Mouse (Mus musculus): ENCODE measurements at regions not wholly inside any gene's neighbourhood (a gene's known extent, or its start where the extent isn't known, plus 50 kb on each side); places are given as distances from the start of the nearest gene placed in this dataset.
A peak's percentile ranks its signal among the peaks of the same experiment; 100 is the strongest.

DNA sequence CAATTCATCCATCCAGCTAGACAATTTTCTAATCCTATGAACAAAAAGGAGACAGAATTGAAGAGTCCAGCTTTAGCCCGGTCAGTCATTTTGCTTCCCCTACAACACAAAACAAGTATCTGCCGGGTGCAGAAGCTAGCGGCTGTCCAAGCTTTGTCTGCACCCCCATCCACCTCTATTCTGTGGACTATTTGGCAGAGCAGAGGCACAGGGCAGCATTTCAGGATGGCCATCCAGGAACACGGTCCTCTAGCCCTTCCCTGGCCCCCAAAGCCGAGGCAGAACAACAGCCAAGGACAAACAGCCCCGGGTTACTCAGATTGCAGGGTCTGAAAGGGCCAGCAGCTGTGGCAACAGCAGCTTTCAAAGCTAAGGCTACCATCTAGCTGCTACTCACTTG, 358.6 kb downstream of the Sec23a start:
- peaks cover 9% of the 10 kb centered on the region for H3K4me1 ChIP-seq (ENCODE audit: control insufficient read depth, insufficient read depth, low read depth, low read length)
- no peak overlapping the region for H3K9ac ChIP-seq (ENCODE audit: low read depth, low read length)
- no peak overlapping the region for H3K4me3 ChIP-seq (ENCODE audit: low read length)
- peak overlapping the region; percentile 56; the same call in 1 of the 2 replicates for H3K27ac ChIP-seq (ENCODE audit: low read depth, low read length)
- H3K4me2 ChIP-seq (ENCODE audit: low read length) = no peak overlapping the region
- H3K9me3 ChIP-seq (ENCODE audit: control insufficient read depth, low read length) = no peaks in the 10 kb centered on the region
- peak; percentile 67 for ATAC-seq
- H3K36me3 ChIP-seq (ENCODE audit: control insufficient read depth, insufficient read depth, low read length) = no peaks in the 10 kb centered on the region
- H3K27me3 ChIP-seq (replicated peaks; ENCODE audit: control insufficient read depth, insufficient read depth, low read length) = no peaks in the 10 kb centered on the region
- 53% methylated on average over 6 of the region's 6 CpGs for WGBS

DNA sequence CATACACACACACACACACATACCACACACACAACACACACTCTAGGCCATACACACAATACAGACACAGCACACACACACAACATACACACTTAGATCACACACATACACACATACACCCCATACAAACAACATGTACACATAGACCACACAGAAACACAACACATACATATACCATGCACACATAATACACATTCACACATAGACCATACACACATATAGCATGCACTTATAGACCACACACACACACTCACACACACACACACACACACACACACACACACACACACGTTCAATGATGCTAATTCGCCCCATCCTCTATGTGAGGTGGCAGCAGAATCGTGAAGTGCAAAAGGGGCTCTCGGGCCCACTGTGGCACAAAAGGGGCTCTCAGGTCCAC, 359.1 kb downstream of the Sec23a start:
- H3K4me3 ChIP-seq (ENCODE audit: low read length) = no peak overlapping the region
- no peak for ATAC-seq
- H3K4me2 ChIP-seq (ENCODE audit: low read length) = no peak overlapping the region
- no peak overlapping the region for H3K27ac ChIP-seq (ENCODE audit: low read depth, low read length)
- H3K4me1 ChIP-seq (ENCODE audit: control insufficient read depth, insufficient read depth, low read depth, low read length) = peaks cover 9% of the 10 kb centered on the region
- H3K36me3 ChIP-seq (ENCODE audit: control insufficient read depth, insufficient read depth, low read length) = no peaks in the 10 kb centered on the region
- H3K9ac ChIP-seq (ENCODE audit: low read depth, low read length) = no peak overlapping the region
- 73% methylated on average over 4 of the region's 4 CpGs for WGBS
- no peaks in the 10 kb centered on the region for H3K9me3 ChIP-seq (ENCODE audit: control insufficient read depth, low read length)
- no peaks in the 10 kb centered on the region for H3K27me3 ChIP-seq (replicated peaks; ENCODE audit: control insufficient read depth, insufficient read depth, low read length)

DNA sequence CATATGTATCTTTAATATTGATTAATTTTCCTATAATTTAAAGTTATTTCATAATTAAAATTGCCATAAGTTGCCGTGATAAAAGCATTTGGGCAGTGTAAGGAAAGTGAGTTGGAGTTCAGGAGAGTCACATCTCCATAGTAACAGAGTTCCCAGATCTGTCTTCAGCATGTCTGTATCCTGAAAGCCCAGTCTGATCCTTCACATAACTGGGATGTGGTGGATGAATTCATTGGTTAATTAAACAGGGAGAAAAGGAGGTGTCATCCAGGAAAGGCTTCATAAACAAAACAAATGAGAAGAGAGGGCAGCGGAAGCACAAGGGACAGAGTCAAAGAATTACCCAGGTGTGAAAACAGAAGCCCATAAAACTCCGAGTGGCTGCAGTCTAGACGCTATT, 363.5 kb downstream of the Sec23a start:
- Histone ChIP-seq H3K4me1 (ENCODE audit: control insufficient read depth, insufficient read depth, low read depth, low read length) (peaks cover 2% of the 10 kb centered on the region), H3K4me3 (ENCODE audit: low read length) (no peak overlapping the region), H3K27ac (ENCODE audit: low read depth, low read length) (no peak overlapping the region), H3K4me2 (ENCODE audit: low read length) (no peak overlapping the region), H3K27me3 (replicated peaks; ENCODE audit: control insufficient read depth, insufficient read depth, low read length) (no peaks in the 10 kb centered on the region), H3K36me3 (ENCODE audit: control insufficient read depth, insufficient read depth, low read length) (no peaks in the 10 kb centered on the region), H3K9ac (ENCODE audit: low read depth, low read length) (no peak overlapping the region), H3K9me3 (ENCODE audit: control insufficient read depth, low read length) (no peaks in the 10 kb centered on the region)
- 28% methylated on average over 4 of the region's 4 CpGs for WGBS
- no peak for ATAC-seq

DNA sequence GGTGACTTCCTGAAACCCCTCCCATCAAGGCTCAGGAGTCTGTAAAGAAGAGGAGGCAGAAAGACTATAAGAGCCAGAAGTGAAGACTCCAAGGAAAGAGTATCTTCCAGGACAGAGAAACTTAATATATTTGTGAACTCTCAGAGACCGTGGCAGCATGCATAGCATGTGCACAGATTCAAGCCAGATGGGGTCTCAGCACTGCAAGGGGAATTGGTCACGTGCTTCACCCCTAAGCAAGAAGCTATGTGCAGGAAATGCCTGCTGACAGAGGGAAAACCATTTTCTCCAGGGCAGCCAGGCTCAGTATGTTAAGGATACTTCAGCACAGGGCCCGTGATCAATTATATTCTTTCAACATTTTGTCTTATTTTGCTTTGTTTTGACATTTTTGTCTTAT, 368.0 kb downstream of the Sec23a start:
- Histone ChIP-seq H3K36me3 (ENCODE audit: control insufficient read depth, insufficient read depth, low read length) (no peaks in the 10 kb centered on the region), H3K27me3 (replicated peaks; ENCODE audit: control insufficient read depth, insufficient read depth, low read length) (no peaks in the 10 kb centered on the region), H3K9ac (ENCODE audit: low read depth, low read length) (no peak overlapping the region), H3K27ac (ENCODE audit: low read depth, low read length) (no peak overlapping the region), H3K9me3 (ENCODE audit: control insufficient read depth, low read length) (no peaks in the 10 kb centered on the region), H3K4me3 (ENCODE audit: low read length) (no peak overlapping the region), H3K4me2 (ENCODE audit: low read length) (no peak overlapping the region), H3K4me1 (ENCODE audit: control insufficient read depth, insufficient read depth, low read depth, low read length) (no peaks in the 10 kb centered on the region)
- ATAC-seq = no peak
- WGBS = 67% methylated on average over 3 of the region's 3 CpGs

DNA sequence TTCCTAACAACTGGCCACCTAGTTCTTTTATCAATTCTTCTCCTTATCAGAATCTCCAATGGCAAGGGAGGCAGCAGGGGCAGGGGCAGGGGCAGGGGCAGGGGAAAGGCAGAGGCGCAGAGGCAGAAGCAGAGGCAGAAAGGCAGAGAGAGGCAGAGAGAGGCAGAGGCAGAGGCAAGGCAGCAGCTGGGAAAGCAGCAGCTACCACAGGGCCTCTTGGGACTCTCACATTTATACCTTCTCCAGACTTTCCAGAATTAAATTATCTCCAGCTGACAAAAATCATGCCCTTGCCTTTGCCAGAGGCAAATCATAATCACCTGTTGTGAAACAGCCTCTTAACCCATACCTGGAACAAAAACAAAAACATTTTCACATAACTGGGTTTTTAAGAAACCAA, 370.4 kb upstream of the Clec14a start:
- no peaks in the 10 kb centered on the region for H3K9me3 ChIP-seq (ENCODE audit: control insufficient read depth, low read length)
- H3K27ac ChIP-seq (ENCODE audit: low read depth, low read length) = no peak overlapping the region
- no peak overlapping the region for H3K4me2 ChIP-seq (ENCODE audit: low read length)
- H3K9ac ChIP-seq (ENCODE audit: low read depth, low read length) = no peak overlapping the region
- no peak for ATAC-seq
- WGBS = 40% methylated on average over 1 of the region's 1 CpGs
- H3K27me3 ChIP-seq (replicated peaks; ENCODE audit: control insufficient read depth, insufficient read depth, low read length) = no peaks in the 10 kb centered on the region
- H3K4me1 ChIP-seq (ENCODE audit: control insufficient read depth, insufficient read depth, low read depth, low read length) = no peaks in the 10 kb centered on the region
- no peak overlapping the region for H3K4me3 ChIP-seq (ENCODE audit: low read length)
- no peaks in the 10 kb centered on the region for H3K36me3 ChIP-seq (ENCODE audit: control insufficient read depth, insufficient read depth, low read length)

DNA sequence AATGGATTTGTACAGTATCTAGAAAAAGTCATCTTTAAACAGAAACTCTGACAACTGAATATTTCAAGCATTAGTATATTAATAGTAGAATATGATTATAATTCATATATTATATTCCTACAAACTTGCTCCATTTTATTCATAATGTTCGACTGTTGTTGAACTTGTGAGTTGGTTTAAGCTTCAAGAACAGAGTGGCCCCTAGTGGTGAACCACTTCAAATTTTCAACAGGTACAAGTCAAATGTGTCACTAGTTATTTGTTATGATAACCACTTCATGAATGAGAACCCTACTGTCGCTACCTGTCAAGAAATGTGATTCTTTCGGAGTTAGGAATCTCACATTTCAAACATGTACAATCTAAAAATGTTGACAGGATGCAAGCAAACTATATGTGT, 369.2 kb upstream of the Clec14a start:
- Histone ChIP-seq H3K4me1 (ENCODE audit: control insufficient read depth, insufficient read depth, low read depth, low read length) (no peaks in the 10 kb centered on the region), H3K9ac (ENCODE audit: low read depth, low read length) (no peak overlapping the region), H3K27me3 (replicated peaks; ENCODE audit: control insufficient read depth, insufficient read depth, low read length) (no peaks in the 10 kb centered on the region), H3K36me3 (ENCODE audit: control insufficient read depth, insufficient read depth, low read length) (no peaks in the 10 kb centered on the region), H3K9me3 (ENCODE audit: control insufficient read depth, low read length) (no peaks in the 10 kb centered on the region), H3K4me3 (ENCODE audit: low read length) (no peak overlapping the region), H3K4me2 (ENCODE audit: low read length) (no peak overlapping the region), H3K27ac (ENCODE audit: low read depth, low read length) (no peak overlapping the region)
- WGBS = 74% methylated on average over 3 of the region's 3 CpGs
- no peak for ATAC-seq

DNA sequence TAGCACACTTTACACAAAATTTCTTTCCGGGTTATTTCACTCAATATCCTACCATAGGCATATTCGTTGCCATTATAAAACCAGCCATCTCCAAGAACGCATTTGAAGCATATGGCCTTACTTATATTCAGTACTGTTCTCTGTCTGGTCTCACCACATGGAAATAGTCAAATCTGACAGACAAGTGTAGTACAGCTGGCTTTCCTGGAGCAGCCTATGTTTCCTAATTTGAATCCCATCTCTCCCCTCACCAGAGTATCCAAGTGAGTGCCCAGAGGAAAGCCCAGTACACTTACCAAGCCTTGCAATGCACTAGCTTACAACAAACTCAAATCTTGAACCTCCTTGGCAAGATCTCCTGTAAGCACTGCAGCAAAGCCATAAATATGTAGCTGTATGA, 363.4 kb upstream of the Clec14a start:
- Histone ChIP-seq H3K4me2 (ENCODE audit: low read length) (no peak overlapping the region), H3K27me3 (replicated peaks; ENCODE audit: control insufficient read depth, insufficient read depth, low read length) (no peaks in the 10 kb centered on the region), H3K4me3 (ENCODE audit: low read length) (no peak overlapping the region), H3K36me3 (ENCODE audit: control insufficient read depth, insufficient read depth, low read length) (no peaks in the 10 kb centered on the region), H3K9ac (ENCODE audit: low read depth, low read length) (no peak overlapping the region), H3K4me1 (ENCODE audit: control insufficient read depth, insufficient read depth, low read depth, low read length) (no peaks in the 10 kb centered on the region), H3K27ac (ENCODE audit: low read depth, low read length) (no peak overlapping the region), H3K9me3 (ENCODE audit: control insufficient read depth, low read length) (no peaks in the 10 kb centered on the region)
- no peak for ATAC-seq
- 90% methylated on average over 3 of the region's 3 CpGs for WGBS

DNA sequence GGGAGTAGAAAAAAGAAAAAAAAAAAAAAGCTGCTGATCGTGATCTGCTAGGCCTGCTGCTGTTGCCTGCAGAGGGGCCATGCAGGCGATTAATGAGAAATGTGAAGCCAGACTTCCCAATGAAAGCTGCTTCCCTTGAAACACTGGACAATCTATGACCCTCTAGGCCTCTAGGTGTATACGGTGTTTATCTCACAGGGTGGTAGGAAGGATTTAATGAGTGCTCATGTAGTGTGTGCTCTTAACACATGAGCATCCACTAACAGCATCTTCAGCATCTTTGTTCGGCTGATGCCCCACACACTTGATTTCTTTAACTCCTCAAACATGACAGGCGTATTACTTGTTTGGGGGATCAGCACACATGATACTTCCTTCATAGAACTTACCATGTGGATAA, 359.7 kb upstream of the Clec14a start:
- Histone ChIP-seq H3K36me3 (ENCODE audit: control insufficient read depth, insufficient read depth, low read length) (no peaks in the 10 kb centered on the region), H3K4me3 (ENCODE audit: low read length) (no peak overlapping the region), H3K9me3 (ENCODE audit: control insufficient read depth, low read length) (no peaks in the 10 kb centered on the region), H3K27me3 (replicated peaks; ENCODE audit: control insufficient read depth, insufficient read depth, low read length) (no peaks in the 10 kb centered on the region), H3K4me2 (ENCODE audit: low read length) (no peak overlapping the region), H3K4me1 (ENCODE audit: control insufficient read depth, insufficient read depth, low read depth, low read length) (no peaks in the 10 kb centered on the region), H3K27ac (ENCODE audit: low read depth, low read length) (no peak overlapping the region), H3K9ac (ENCODE audit: low read depth, low read length) (no peak overlapping the region)
- WGBS = 72% methylated on average over 5 of the region's 5 CpGs
- ATAC-seq = peak; percentile 38; the same call in 1 of the 2 replicates

DNA sequence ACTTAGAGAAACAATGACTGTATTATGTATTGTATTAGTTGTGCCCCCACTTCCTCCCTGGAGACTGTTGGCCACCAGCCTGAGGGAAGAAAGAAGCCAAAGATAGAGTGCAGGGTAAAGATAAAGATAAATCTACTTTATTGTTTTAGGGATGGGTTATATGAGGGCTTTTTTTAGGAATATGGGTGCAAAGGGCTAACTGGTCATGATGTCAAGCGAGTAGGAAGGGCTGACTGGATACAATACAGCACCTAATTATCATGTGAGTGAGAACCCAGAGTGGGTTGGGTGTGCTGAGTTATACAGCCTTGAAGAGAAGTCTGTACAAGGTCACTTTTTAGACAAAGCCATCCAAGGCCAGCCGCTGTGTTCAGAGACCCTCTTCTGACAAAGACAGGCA, 356.1 kb upstream of the Clec14a start:
- no peak overlapping the region for H3K9ac ChIP-seq (ENCODE audit: low read depth, low read length)
- no peaks in the 10 kb centered on the region for H3K36me3 ChIP-seq (ENCODE audit: control insufficient read depth, insufficient read depth, low read length)
- H3K27me3 ChIP-seq (replicated peaks; ENCODE audit: control insufficient read depth, insufficient read depth, low read length) = no peaks in the 10 kb centered on the region
- H3K27ac ChIP-seq (ENCODE audit: low read depth, low read length) = no peak overlapping the region
- no peaks in the 10 kb centered on the region for H3K4me1 ChIP-seq (ENCODE audit: control insufficient read depth, insufficient read depth, low read depth, low read length)
- no peak overlapping the region for H3K4me3 ChIP-seq (ENCODE audit: low read length)
- H3K9me3 ChIP-seq (ENCODE audit: control insufficient read depth, low read length) = no peaks in the 10 kb centered on the region
- no peak for ATAC-seq
- 64% methylated on average over 2 of the region's 2 CpGs for WGBS
- no peak overlapping the region for H3K4me2 ChIP-seq (ENCODE audit: low read length)
